ENCODE assay signal across 9 mouse cellular contexts in genomic region chr5:122726068-122726467, GRCm38 (mm10). TPM values are rescaled to one million over a fixed set of nuclear protein-coding genes. Genes with fewer than 3 reads are reported as not detected.
DNase-seq lines count a peak whose midpoint lies in the region; ATAC-seq and TF ChIP-seq lines count a peak whose summit lies in the region.
"Had no signal": no experiment of that assay in that cellular context is flagged by ENCODE, and none has a peak within 500 bp of the region (broad histone marks: within the 10 kb centered on the region; RNA-seq: fewer than 3 reads in every experiment).

No protein-coding gene starts in this region.

- 16% methylated on average over 7 of the region's 7 CpGs for WGBS in kidney, embryonic 14.5 days
- 22% methylated on average over 7 of the region's 7 CpGs for WGBS in limb, embryonic 13.5 days

- peak; percentile 37 for DNase-seq in 3134 (ENCODE audit: extremely low read depth, insufficient read length, low spot score)
- peak; percentile 60 for DNase-seq in Muller cell, postnatal 12 days (ENCODE audit: inconsistent ontology term)
- peak; percentile 90 for DNase-seq in cerebellum, adult 9-10 months
- peak; percentile 48 for DNase-seq in gastrocnemius, adult 2 months
- DNase-seq in telencephalon, adult 2 months (ENCODE audit: low read depth, low spot score) = peak; percentile 82

- intact Hi-C loops in gastrocnemius, adult 2 months (cut with DNase I) = loop anchor here (1.0 to 5.0 kb wide), 2 partner anchors 99 to 325 kb away; no protein-coding TSS in a partner anchor

- peak; percentile 83 for TF ChIP-seq CTCF in gastrocnemius, adult 2 months (IDR thresholded peaks at IDR 0.05)

- H3K36me3 ChIP-seq in kidney, embryonic 14.5 days (ENCODE audit: control insufficient read depth, insufficient read depth, low read length) = no peaks in the 10 kb centered on the region; the same call in 1 of the 2 replicates
- peaks cover 8% of the 10 kb centered on the region; the same call in 1 of the 2 replicates for H3K36me3 ChIP-seq in limb, embryonic 13.5 days

- peak; percentile 70 for ATAC-seq in kidney, embryonic 14.5 days (ENCODE audit: low FRiP score, low TSS enrichment)
- ATAC-seq in limb, embryonic 13.5 days (ENCODE audit: low FRiP score, low read depth) = peak; percentile 11; the same call in 1 of the 2 replicates
- peak; percentile 42; the same call in 1 of the 2 replicates for ATAC-seq in monocyte, adult 5-6 weeks (replicated peaks; ENCODE audit: insufficient number of reproducible peaks, low FRiP score, low TSS enrichment, poor library complexity, severe bottlenecking)

- 0 out of 2 replicates have a peak overlapping the region, but pooled peaks have one; percentile 23 for H3K9ac ChIP-seq in kidney, embryonic 14.5 days (ENCODE audit: low read depth, low read length)
- no peak overlapping the region for H3K9ac ChIP-seq in limb, embryonic 13.5 days

- H3K4me1 ChIP-seq in kidney, embryonic 14.5 days (ENCODE audit: control insufficient read depth, insufficient read depth, low read length) = no peaks in the 10 kb centered on the region
- 0 out of 2 replicates have a peak, but pooled peaks cover 4% of the 10 kb centered on the region for H3K4me1 ChIP-seq in limb, embryonic 13.5 days

- no peak overlapping the region for H3K4me2 ChIP-seq in kidney, embryonic 14.5 days (replicated peaks; ENCODE audit: low read depth, low read length)
- H3K4me2 ChIP-seq in limb, embryonic 13.5 days (replicated peaks) = no peak overlapping the region

- H3K9me3 ChIP-seq in kidney, embryonic 14.5 days (ENCODE audit: control insufficient read depth, low read length) = no peaks in the 10 kb centered on the region
- peaks cover 3% of the 10 kb centered on the region for H3K9me3 ChIP-seq in limb, embryonic 13.5 days

- no peak overlapping the region for H3K27ac ChIP-seq in gastrocnemius, adult 2 months
- no peak overlapping the region for H3K27ac ChIP-seq in kidney, embryonic 14.5 days (ENCODE audit: low read depth, low read length)
- H3K27ac ChIP-seq in limb, embryonic 13.5 days = no peak overlapping the region

- H3K4me3 ChIP-seq in gastrocnemius, adult 2 months = no peak overlapping the region
- H3K4me3 ChIP-seq in kidney, embryonic 14.5 days (ENCODE audit: low read length) = no peak overlapping the region
- H3K4me3 ChIP-seq in limb, embryonic 13.5 days = no peak overlapping the region
- H3K4me3 ChIP-seq: erythroblast, embryonic 14.5 days had no signal

- no peaks in the 10 kb centered on the region for H3K27me3 ChIP-seq in kidney, embryonic 14.5 days (ENCODE audit: control insufficient read depth, insufficient read depth, low read length)
- H3K27me3 ChIP-seq in limb, embryonic 13.5 days = no peaks in the 10 kb centered on the region

RNA-seq across cellular contexts. Expression of gene P2rx4, which starts 18.7 kb away (rescaled TPM):
- 1 to 10 TPM; 3.8 to 5.5 TPM for total RNA-seq in gastrocnemius, adult 2 months (2021)
- 14.0 and 14.8 TPM in 2 replicates for polyA plus RNA-seq in kidney, embryonic 14.5 days (2014; fragmentation: Nextera tagmentation; extraction: Ambion mirVana)
- polyA plus RNA-seq in limb, embryonic 13.5 days (2015; fragmentation: Nextera tagmentation; extraction: Ambion mirVana) = 16.1 and 16.8 TPM in 2 replicates
- 16.5 to 37.1 TPM (median 26.3 TPM) in 3 replicates for total RNA-seq in monocyte, adult 5-6 weeks (2017)

RNA-seq across cellular contexts. Expression of gene Camkk2, which starts 53.1 kb away (rescaled TPM):
- total RNA-seq in gastrocnemius, adult 2 months (2021) = 1 to 10 TPM; 3.6 to 5.2 TPM
- polyA plus RNA-seq in kidney, embryonic 14.5 days (2014; fragmentation: Nextera tagmentation; extraction: Ambion mirVana) = 25.0 and 40.9 TPM in 2 replicates
- 36.4 and 38.0 TPM in 2 replicates for polyA plus RNA-seq in limb, embryonic 13.5 days (2015; fragmentation: Nextera tagmentation; extraction: Ambion mirVana)
- total RNA-seq in monocyte, adult 5-6 weeks (2017) = 63.5 to 74.7 TPM (median 70.1 TPM) in 3 replicates

Comparison
In these comparisons a context has a peak if more than half of its experiments do, and no peak if none do; other contexts are left out.
1. DNase-seq: peak in every context shown above with its lines; median percentile 90 in cerebellum, adult 9-10 months; 82 in telencephalon, adult 2 months; 60 in Muller cell, postnatal 12 days; 48 in gastrocnemius, adult 2 months; 37 in 3134.
2. ATAC-seq: peak in every context shown above with its lines; median percentile 70 in kidney, embryonic 14.5 days; 42 in monocyte, adult 5-6 weeks; 11 in limb, embryonic 13.5 days.
3. RNA of gene Camkk2, which starts 53.1 kb away (total RNA-seq): 63.5 to 74.7 TPM in monocyte, adult 5-6 weeks; 3.6 to 5.2 TPM in gastrocnemius, adult 2 months; every median in the first group is over 10 times any median in the second.